Mouse (Mus musculus): ENCODE measurements at regions not wholly inside any gene's neighbourhood (a gene's known extent, or its start where the extent isn't known, plus 50 kb on each side); places are given as distances from the start of the nearest gene placed in this dataset.
"Not testable (repeated sequence)": the region's sequence is repeated elsewhere in the genome, so short reads cannot be mapped to it uniquely, and the experiment has no call there.

- not testable (repeated sequence) for DNase-seq (ENCODE audit: low spot score)
Observed at GRCm38 (mm10) chr16:3114473-3115335, 476.1 kb upstream of the Olfr161 start.

- peak; percentile 63 for DNase-seq (ENCODE audit: low spot score)
Observed at GRCm38 (mm10) chr16:3115336-3116112, 475.3 kb upstream of the Olfr161 start.

GRCm38 (mm10) chr16:3116113-3116511 lies 474.7 kb upstream of the Olfr161 start:
- DNase-seq (ENCODE audit: low spot score), result not testable (repeated sequence)

- not testable (repeated sequence) for DNase-seq (ENCODE audit: low spot score)
Observed at GRCm38 (mm10) chr16:3121216-3121615, 469.6 kb upstream of the Olfr161 start.

GRCm38 (mm10) chr16:3122145-3122860 lies 468.5 kb upstream of the Olfr161 start:
- not testable (repeated sequence) for DNase-seq (ENCODE audit: low spot score)

GRCm38 (mm10) chr16:3122861-3123477 lies 467.9 kb upstream of the Olfr161 start:
- peak; percentile 47 for DNase-seq (ENCODE audit: low spot score)

GRCm38 (mm10) chr16:3127317-3127716 lies 463.5 kb upstream of the Olfr161 start:
- not testable (repeated sequence) for DNase-seq (ENCODE audit: low spot score)
